Mouse (Mus musculus): Measurements from ENCODE around the gene 1110032A03Rik. TPM values are rescaled to one million over a fixed set of nuclear protein-coding genes. Genes with fewer than 3 reads are reported as not detected.

Gene 1110032A03Rik
- polyA plus RNA-seq, 1 experiment from 2014 or later: 55.0 TPM

- 4% methylated on average over 58 of the region's 59 CpGs for WGBS
- H3K36me3 ChIP-seq: 0 out of 2 replicates have a peak, but pooled peaks cover 2% of the 10 kb centered on the region
- ATAC-seq (ENCODE audit: low FRiP score, low read depth): peak; percentile 95
Measured at GRCm38 (mm10) chr9:50768107-50769002, 7.0 kb downstream of the 1110032A03Rik start, which contains the start of gene Fdxacb1. Fdxacb1 (plus strand) TSS chr9:50768236.

GRCm38 (mm10) chr9:50767531-50768106, 7.7 kb downstream of the 1110032A03Rik start:
- 7% methylated on average over 17 of the region's 17 CpGs for whole genome bisulfite sequencing
- Histone ChIP-seq H3K36me3 (0 out of 2 replicates have a peak, but pooled peaks cover 2% of the 10 kb centered on the region), H3K27ac (replicated peaks) (peak overlapping the region; percentile 93), H3K4me3 (peak overlapping the region; percentile 70), H3K4me2 (peak overlapping the region; percentile 93), H3K9ac (peak overlapping the region; percentile 66), H3K9me3 (no peaks in the 10 kb centered on the region), H3K27me3 (no peaks in the 10 kb centered on the region), H3K4me1 (replicated peaks) (peaks cover 23% of the 10 kb centered on the region)
- ATAC-seq (ENCODE audit: low FRiP score, low read depth): peak; percentile 67; the same call in 1 of the 2 replicates

More at GRCm38 (mm10) chr9:50768107-50769002, 7.0 kb downstream of the 1110032A03Rik start, which contains the start of gene Fdxacb1:
- peak within 1 kb of the TSS; percentile 93 for H3K27ac ChIP-seq (replicated peaks)
- H3K4me2 ChIP-seq: peak within 1 kb of the TSS; percentile 93
- H3K9ac ChIP-seq: peak within 1 kb of the TSS; percentile 66
- H3K27me3 ChIP-seq: no peaks in the 10 kb centered on the region
- peak within 1 kb of the TSS; percentile 70 for H3K4me3 ChIP-seq
- H3K4me1 ChIP-seq (replicated peaks): peaks cover 23% of the 10 kb centered on the region
- no peaks in the 10 kb centered on the region for H3K9me3 ChIP-seq

DNA sequence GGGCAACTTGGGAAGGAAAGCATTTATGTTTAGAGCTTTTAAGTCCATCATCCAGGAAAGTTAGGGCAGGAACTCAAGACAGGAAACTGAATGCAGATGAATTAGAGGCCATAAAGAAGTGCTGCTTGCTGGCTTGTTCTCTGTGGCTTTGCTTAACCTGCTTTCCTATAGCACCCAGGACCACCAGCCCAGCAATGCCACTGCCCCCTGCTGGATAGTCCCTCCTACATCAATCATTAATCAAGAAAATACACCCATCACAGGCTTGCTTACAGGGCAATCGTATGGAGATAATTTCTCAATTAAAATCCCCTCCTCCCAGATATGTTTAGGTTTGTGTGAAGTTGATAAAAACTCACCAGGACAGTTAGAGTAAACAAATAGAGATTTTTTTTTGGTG, 12.0 kb downstream of the 1110032A03Rik start:
- Histone ChIP-seq H3K4me2 (no peak overlapping the region), H3K9me3 (no peaks in the 10 kb centered on the region), H3K4me1 (replicated peaks) (peaks cover 10% of the 10 kb centered on the region), H3K4me3 (no peak overlapping the region), H3K36me3 (0 out of 2 replicates have a peak, but pooled peaks cover 2% of the 10 kb centered on the region), H3K27ac (replicated peaks) (no peak overlapping the region), H3K9ac (no peak overlapping the region), H3K27me3 (no peaks in the 10 kb centered on the region)
- no peak for ATAC-seq (ENCODE audit: low FRiP score, low read depth)
- 56% methylated on average over 1 of the region's 1 CpGs for WGBS

GRCm38 (mm10) chr9:50761520-50762243, 13.6 kb downstream of the 1110032A03Rik start:
- Histone ChIP-seq H3K27ac (replicated peaks) (no peak overlapping the region), H3K9me3 (no peaks in the 10 kb centered on the region), H3K4me3 (no peak overlapping the region), H3K4me2 (no peak overlapping the region), H3K9ac (no peak overlapping the region), H3K27me3 (no peaks in the 10 kb centered on the region), H3K36me3 (0 out of 2 replicates have a peak, but pooled peaks cover 2% of the 10 kb centered on the region), H3K4me1 (replicated peaks) (no peaks in the 10 kb centered on the region)
- WGBS: 65% methylated on average over 6 of the region's 6 CpGs
- ATAC-seq (ENCODE audit: low FRiP score, low read depth): no peak

DNA sequence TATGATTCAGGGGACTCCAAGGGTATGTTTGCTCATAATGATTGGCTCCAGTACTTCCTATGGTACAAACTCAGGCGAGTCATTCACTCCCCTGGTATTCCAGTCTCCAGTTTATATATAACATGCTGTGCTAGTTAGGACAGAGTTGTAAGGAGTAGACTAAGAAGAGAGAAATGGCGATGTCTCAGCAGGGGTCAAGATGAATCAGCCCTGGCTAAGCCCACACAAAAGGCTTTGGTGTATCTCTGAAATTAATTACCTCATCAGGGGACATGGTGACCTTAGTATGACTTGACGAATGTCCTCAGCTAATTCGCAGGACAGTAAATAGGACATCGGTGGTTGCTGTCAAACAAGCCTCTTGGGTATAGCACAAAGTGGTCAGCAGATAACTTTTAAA, 18.6 kb downstream of the 1110032A03Rik start:
- no peak for ATAC-seq (ENCODE audit: low FRiP score, low read depth)
- Histone ChIP-seq H3K36me3 (no peaks in the 10 kb centered on the region), H3K27ac (replicated peaks) (no peak overlapping the region), H3K4me3 (no peak overlapping the region), H3K27me3 (no peaks in the 10 kb centered on the region), H3K9ac (no peak overlapping the region), H3K4me2 (no peak overlapping the region), H3K4me1 (replicated peaks) (0 out of 2 replicates have a peak, but pooled peaks cover 6% of the 10 kb centered on the region), H3K9me3 (no peaks in the 10 kb centered on the region)
- WGBS: 42% methylated on average over 5 of the region's 5 CpGs

- no peaks in the 10 kb centered on the region for H3K36me3 ChIP-seq
- H3K9me3 ChIP-seq: no peaks in the 10 kb centered on the region
- H3K27me3 ChIP-seq: no peaks in the 10 kb centered on the region
- WGBS: 65% methylated on average over 7 of the region's 7 CpGs
- ATAC-seq (ENCODE audit: low FRiP score, low read depth): no peak
- H3K27ac ChIP-seq (replicated peaks): no peak overlapping the region
- H3K4me1 ChIP-seq (replicated peaks): 0 out of 2 replicates have a peak, but pooled peaks cover 6% of the 10 kb centered on the region
- H3K4me2 ChIP-seq: no peak overlapping the region
- H3K4me3 ChIP-seq: no peak overlapping the region
- H3K9ac ChIP-seq: no peak overlapping the region
Measured at GRCm38 (mm10) chr9:50753947-50754346, 21.4 kb downstream of the 1110032A03Rik start.

DNA sequence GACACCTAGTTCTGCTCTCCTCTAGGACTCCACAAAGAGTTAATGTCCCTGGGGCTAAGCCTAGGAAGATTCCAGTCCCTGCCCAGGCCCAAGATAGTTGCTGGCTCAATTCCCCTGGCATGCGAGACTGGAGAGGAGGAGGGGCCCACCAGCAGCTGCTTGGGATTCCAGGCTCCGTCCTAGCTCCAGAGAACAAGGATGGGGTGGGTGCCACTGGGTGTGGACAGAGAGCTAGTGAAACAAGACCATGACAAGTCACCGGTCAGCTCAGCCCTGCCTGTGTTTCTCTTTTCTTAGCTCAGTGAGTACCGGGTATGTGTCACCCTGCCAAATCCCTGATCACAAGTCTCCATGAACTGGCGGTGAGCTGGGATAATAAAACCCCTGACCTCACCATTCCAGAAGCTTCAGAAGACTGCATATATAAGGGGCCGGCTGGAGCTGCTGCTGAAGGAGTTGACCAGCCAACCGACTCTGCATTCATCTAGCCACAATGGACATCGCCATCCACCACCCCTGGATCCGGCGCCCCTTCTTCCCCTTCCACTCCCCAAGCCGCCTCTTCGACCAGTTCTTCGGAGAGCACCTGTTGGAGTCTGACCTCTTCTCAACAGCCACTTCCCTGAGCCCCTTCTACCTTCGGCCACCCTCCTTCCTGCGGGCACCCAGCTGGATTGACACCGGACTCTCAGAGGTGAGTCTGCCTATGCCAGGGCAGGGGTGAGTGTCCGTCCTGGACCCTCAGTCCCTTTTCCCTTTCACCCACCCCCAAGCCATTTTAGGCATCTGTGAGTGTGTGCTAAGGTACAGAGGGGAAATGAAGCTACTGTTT, 22.3 kb downstream of the 1110032A03Rik start:
- H3K4me1 ChIP-seq (replicated peaks): 0 out of 2 replicates have a peak, but pooled peaks cover 6% of the 10 kb centered on the region
- no peak overlapping the region; the same call in 1 of the 2 replicates for H3K4me3 ChIP-seq
- H3K9me3 ChIP-seq: no peaks in the 10 kb centered on the region
- 72% methylated on average over 17 of the region's 17 CpGs for WGBS
- no peak overlapping the region for H3K27ac ChIP-seq (replicated peaks)
- ATAC-seq (ENCODE audit: low FRiP score, low read depth): no peak
- no peak overlapping the region for H3K4me2 ChIP-seq
- H3K9ac ChIP-seq: no peak overlapping the region
- no peaks in the 10 kb centered on the region for H3K36me3 ChIP-seq
- no peaks in the 10 kb centered on the region for H3K27me3 ChIP-seq

- no peak within 1 kb of the TSS for H3K4me2 ChIP-seq
Measured at GRCm38 (mm10) chr9:50752054-50752602, 23.2 kb downstream of the 1110032A03Rik start, which contains the start of gene Hspb2. Hspb2 (minus strand) TSS chr9:50752354.

GRCm38 (mm10) chr9:50751323-50751722, 24.0 kb downstream of the 1110032A03Rik start, which contains the start of gene Cryab:
Cryab (plus strand) TSS chr9:50751325.
- Histone ChIP-seq H3K36me3 (no peaks in the 10 kb centered on the region), H3K9me3 (no peaks in the 10 kb centered on the region), H3K4me2 (no peak within 1 kb of the TSS), H3K27me3 (no peaks in the 10 kb centered on the region), H3K9ac (no peak within 1 kb of the TSS), H3K4me1 (replicated peaks) (peaks cover 8% of the 10 kb centered on the region; the same call in 1 of the 2 replicates), H3K27ac (replicated peaks) (no peak within 1 kb of the TSS), H3K4me3 (no peak within 1 kb of the TSS)
- WGBS: 72% methylated on average over 22 of the region's 22 CpGs
- ATAC-seq (ENCODE audit: low FRiP score, low read depth): no peak

More at GRCm38 (mm10) chr9:50752054-50752602, 23.2 kb downstream of the 1110032A03Rik start, which contains the start of gene Hspb2:
- 76% methylated on average over 14 of the region's 14 CpGs for WGBS
- Histone ChIP-seq H3K27me3 (no peaks in the 10 kb centered on the region), H3K9me3 (no peaks in the 10 kb centered on the region), H3K36me3 (no peaks in the 10 kb centered on the region), H3K9ac (no peak within 1 kb of the TSS), H3K4me3 (no peak within 1 kb of the TSS; the same call in 1 of the 2 replicates), H3K4me1 (replicated peaks) (0 out of 2 replicates have a peak, but pooled peaks cover 6% of the 10 kb centered on the region), H3K27ac (replicated peaks) (no peak within 1 kb of the TSS)
- ATAC-seq (ENCODE audit: low FRiP score, low read depth): no peak

- Histone ChIP-seq H3K4me3 (no peak overlapping the region), H3K27me3 (0 out of 2 replicates have a peak, but pooled peaks cover 3% of the 10 kb centered on the region), H3K4me1 (replicated peaks) (peaks cover 11% of the 10 kb centered on the region; the same call in 1 of the 2 replicates), H3K9ac (no peak overlapping the region), H3K9me3 (no peaks in the 10 kb centered on the region), H3K27ac (replicated peaks) (no peak overlapping the region), H3K36me3 (no peaks in the 10 kb centered on the region), H3K4me2 (no peak overlapping the region)
- 66% methylated on average over 6 of the region's 6 CpGs for WGBS
- ATAC-seq (ENCODE audit: low FRiP score, low read depth): no peak
Measured at GRCm38 (mm10) chr9:50750706-50751105, 24.6 kb downstream of the 1110032A03Rik start.
